Mouse (Mus musculus): ENCODE results near the gene Unc5cl. TPM values are rescaled to one million over a fixed set of nuclear protein-coding genes. Genes with fewer than 3 reads are reported as not detected.

Unc5cl gene
- polyA plus RNA-seq, 2 experiments from 2014 or later = 23.7 to 26.3 TPM

Other genes starting within 250 kb of the Unc5cl start
- not detected for gene Trem1, start 222.1 kb upstream of the Unc5cl start, polyA plus RNA-seq (2017; shearing (Covaris generic))
- gene Trem3, start 207.1 kb upstream of the Unc5cl start, polyA plus RNA-seq (2017; shearing (Covaris generic)) = not detected
- gene Treml4, start 190.6 kb upstream of the Unc5cl start, polyA plus RNA-seq (2017; shearing (Covaris generic)) = 1 to 10 TPM in 1 of 2 experiments, under 1 TPM in 1; 0.87 to 1.8 TPM
- gene Treml2, start 155.4 kb upstream of the Unc5cl start, polyA plus RNA-seq (2017; shearing (Covaris generic)) = 10 to 100 TPM; 13.2 to 16.8 TPM
- 1 to 10 TPM; 1.8 to 2.5 TPM for gene B430306N03Rik, start 138.8 kb upstream of the Unc5cl start, polyA plus RNA-seq (2017; shearing (Covaris generic))
- not detected for gene Trem2, start 108.5 kb upstream of the Unc5cl start, polyA plus RNA-seq (2017; shearing (Covaris generic))
- gene Treml1, start 95.0 kb upstream of the Unc5cl start, polyA plus RNA-seq (2017; shearing (Covaris generic)) = not detected
- 10 to 100 TPM; 11.3 to 13.3 TPM for gene Nfya, start 45.0 kb upstream of the Unc5cl start, polyA plus RNA-seq (2017; shearing (Covaris generic))
- gene Oard1, start 44.9 kb upstream of the Unc5cl start, polyA plus RNA-seq (2017; shearing (Covaris generic)) = 10 to 100 TPM; 81.7 to 98.8 TPM
- 1 to 10 TPM; 1.2 to 1.8 TPM for gene Apobec2, start 22.0 kb upstream of the Unc5cl start, polyA plus RNA-seq (2017; shearing (Covaris generic))
- gene Tspo2, start 3.4 kb upstream of the Unc5cl start, polyA plus RNA-seq (2017; shearing (Covaris generic)) = not detected